Mouse (Mus musculus): ENCODE measurements around the gene Ebf3. TPM values are rescaled to one million over a fixed set of nuclear protein-coding genes. Genes with fewer than 3 reads are reported as not detected.

Gene Ebf3
- total and polyA plus RNA-seq, 3 experiments, result 5.0 to 7.5 (median 6.1) TPM

- Histone ChIP-seq H3K27ac (no peak overlapping the region), H3K36me3 (ENCODE audit: control insufficient read depth, insufficient read depth, low read length) (no peaks in the 10 kb centered on the region), H3K79me2 (replicated peaks; ENCODE audit: control insufficient read depth, insufficient read depth, low read length) (no peaks in the 10 kb centered on the region), H3K4me1 (ENCODE audit: control insufficient read depth, insufficient read depth, low read length) (peaks cover 1% of the 10 kb centered on the region), H3K4me3 (peak overlapping the region; percentile 15), H3K9ac (ENCODE audit: low read depth, low read length) (no peak overlapping the region), H3K27me3 (ENCODE audit: control insufficient read depth, insufficient read depth, low read length) (peaks cover 13% of the 10 kb centered on the region)
- 22% methylated on average over 24 of the region's 24 CpGs for WGBS
- intact Hi-C loops (cut with DNase I), result loop anchor here (1.0 to 10.0 kb wide), 5 partner anchors 72 to 1481 kb away; no protein-coding TSS in a partner anchor
- TF ChIP-seq POLR2A (IDR thresholded peaks at IDR 0.05; ENCODE audit: insufficient read depth, low read depth, low read length) (no peak), EP300 (IDR thresholded peaks at IDR 0.05; ENCODE audit: insufficient read depth, low read depth, low read length) (no peak), CTCF (IDR thresholded peaks at IDR 0.05) (no peak)
- DNase-seq, result no peak
These were observed 3.6 kb upstream of the Ebf3 start for GRCm38 (mm10) chr7:137317659-137318382.

GRCm38 (mm10) chr7:137316926-137317658 lies 2.8 kb upstream of the Ebf3 start:
- peaks cover 1% of the 10 kb centered on the region for H3K4me1 ChIP-seq (ENCODE audit: control insufficient read depth, insufficient read depth, low read length)
- H3K4me3 ChIP-seq, result peak overlapping the region; percentile 15
- H3K36me3 ChIP-seq (ENCODE audit: control insufficient read depth, insufficient read depth, low read length), result no peaks in the 10 kb centered on the region
- H3K27me3 ChIP-seq (ENCODE audit: control insufficient read depth, insufficient read depth, low read length), result peaks cover 7% of the 10 kb centered on the region
- H3K79me2 ChIP-seq (replicated peaks; ENCODE audit: control insufficient read depth, insufficient read depth, low read length), result no peaks in the 10 kb centered on the region
- WGBS, result 4% methylated on average over 39 of the region's 39 CpGs
- intact Hi-C loops (cut with DNase I), result loop anchor here (1.0 to 10.0 kb wide), 3 partner anchors 71 to 1022 kb away; no protein-coding TSS in a partner anchor
- TF ChIP-seq CTCF (IDR thresholded peaks at IDR 0.05) (no peak), EP300 (IDR thresholded peaks at IDR 0.05; ENCODE audit: insufficient read depth, low read depth, low read length) (no peak), POLR2A (IDR thresholded peaks at IDR 0.05; ENCODE audit: insufficient read depth, low read depth, low read length) (peak; percentile 17; the same call in 1 of the 2 replicates)
- peak in 1 of 2 experiments; percentile 44 for DNase-seq
- no peak overlapping the region for H3K27ac ChIP-seq
- peak overlapping the region; percentile 54 for H3K9ac ChIP-seq (ENCODE audit: low read depth, low read length)

GRCm38 (mm10) chr7:137316181-137316925 lies 2.1 kb upstream of the Ebf3 start:
- intact Hi-C loops (cut with DNase I), result loop anchor here (5.0 to 10.0 kb wide), 2 partner anchors 244 to 1022 kb away; no protein-coding TSS in a partner anchor
- no peak for DNase-seq
- H3K4me3 ChIP-seq, result peak overlapping the region; percentile 15; the same call in 1 of the 2 replicates
- peaks cover 7% of the 10 kb centered on the region for H3K27me3 ChIP-seq (ENCODE audit: control insufficient read depth, insufficient read depth, low read length)
- H3K79me2 ChIP-seq (replicated peaks; ENCODE audit: control insufficient read depth, insufficient read depth, low read length), result no peaks in the 10 kb centered on the region
- no peak overlapping the region for H3K27ac ChIP-seq
- no peak overlapping the region for H3K9ac ChIP-seq (ENCODE audit: low read depth, low read length)
- peaks cover 1% of the 10 kb centered on the region for H3K4me1 ChIP-seq (ENCODE audit: control insufficient read depth, insufficient read depth, low read length)
- H3K36me3 ChIP-seq (ENCODE audit: control insufficient read depth, insufficient read depth, low read length), result no peaks in the 10 kb centered on the region
- WGBS, result 39% methylated on average over 20 of the region's 20 CpGs
- TF ChIP-seq EP300 (IDR thresholded peaks at IDR 0.05; ENCODE audit: insufficient read depth, low read depth, low read length) (no peak), POLR2A (IDR thresholded peaks at IDR 0.05; ENCODE audit: insufficient read depth, low read depth, low read length) (no peak), CTCF (IDR thresholded peaks at IDR 0.05) (no peak)

GRCm38 (mm10) chr7:137315544-137315940 lies 1.3 kb upstream of the Ebf3 start:
- TF ChIP-seq EP300 (IDR thresholded peaks at IDR 0.05; ENCODE audit: insufficient read depth, low read depth, low read length) (no peak), POLR2A (IDR thresholded peaks at IDR 0.05; ENCODE audit: insufficient read depth, low read depth, low read length) (no peak), CTCF (IDR thresholded peaks at IDR 0.05) (no peak)
- no peak for DNase-seq
- Histone ChIP-seq H3K9ac (ENCODE audit: low read depth, low read length) (peak overlapping the region; percentile 30), H3K4me3 (peak overlapping the region; percentile 51; the same call in 1 of the 2 replicates), H3K79me2 (replicated peaks; ENCODE audit: control insufficient read depth, insufficient read depth, low read length) (no peaks in the 10 kb centered on the region), H3K36me3 (ENCODE audit: control insufficient read depth, insufficient read depth, low read length) (no peaks in the 10 kb centered on the region), H3K27ac (peak overlapping the region; percentile 74), H3K27me3 (ENCODE audit: control insufficient read depth, insufficient read depth, low read length) (peaks cover 7% of the 10 kb centered on the region), H3K4me1 (ENCODE audit: control insufficient read depth, insufficient read depth, low read length) (peaks cover 1% of the 10 kb centered on the region)
- intact Hi-C loops (cut with DNase I), result loop anchor here (5.0 to 10.0 kb wide), 2 partner anchors 243 to 1021 kb away; no protein-coding TSS in a partner anchor
- 23% methylated on average over 19 of the region's 19 CpGs for WGBS

GRCm38 (mm10) chr7:137314710-137315543 lies 682 bp upstream of the Ebf3 start:
- WGBS, result 7% methylated on average over 48 of the region's 48 CpGs
- peaks cover 1% of the 10 kb centered on the region for H3K4me1 ChIP-seq (ENCODE audit: control insufficient read depth, insufficient read depth, low read length)
- peak in 1 of 2 experiments; percentile 59 for DNase-seq
- no peaks in the 10 kb centered on the region for H3K79me2 ChIP-seq (replicated peaks; ENCODE audit: control insufficient read depth, insufficient read depth, low read length)
- intact Hi-C loops (cut with DNase I), result loop anchor here (5.0 to 10.0 kb wide), 3 partner anchors 243 to 1020 kb away; no protein-coding TSS in a partner anchor
- H3K27ac ChIP-seq, result peak overlapping the region; percentile 74
- no peaks in the 10 kb centered on the region for H3K36me3 ChIP-seq (ENCODE audit: control insufficient read depth, insufficient read depth, low read length)
- peak overlapping the region; percentile 30 for H3K9ac ChIP-seq (ENCODE audit: low read depth, low read length)
- no peak for TF ChIP-seq POLR2A (IDR thresholded peaks at IDR 0.05; ENCODE audit: insufficient read depth, low read depth, low read length)
- TF ChIP-seq EP300 (IDR thresholded peaks at IDR 0.05; ENCODE audit: insufficient read depth, low read depth, low read length), result no peak
- 0 out of 2 replicates have a peak, but pooled peaks have one; percentile 9 for TF ChIP-seq CTCF (IDR thresholded peaks at IDR 0.05)
- H3K27me3 ChIP-seq (ENCODE audit: control insufficient read depth, insufficient read depth, low read length), result peaks cover 5% of the 10 kb centered on the region
- H3K4me3 ChIP-seq, result peak overlapping the region; percentile 51

Measured in heart, adult 2 months (tissue).